Mouse (Mus musculus) G1E (cell line): ENCODE data around the gene Ptprm. TPM values are rescaled to one million over a fixed set of nuclear protein-coding genes. Genes with fewer than 3 reads are reported as not detected.

Experiments
- ATAC-seq: 2 replicates; pipeline ENCODE4 v1.8.0; 2016; ENCODE audit warnings: mild to moderate bottlenecking; ENCODE audit not compliant: insufficient number of reproducible peaks, poor library complexity, low FRiP score, severe bottlenecking; ENCODE audit errors: extremely low read depth
- DNase-seq: peaks from one replicate; pipeline ENCODE4 v3.0.0; 2012; ENCODE audit warnings: low spot score
- H3K27me3 ChIP-seq: 2 replicates; pipeline ENCODE4 v1.6.1; 2012; ENCODE audit warnings: mild to moderate bottlenecking, low read length, inconsistent platforms; ENCODE audit not compliant: insufficient read depth
- H3K36me3 ChIP-seq: replicated peaks from 2 replicates; pipeline ENCODE3; 2012; ENCODE audit warnings: mild to moderate bottlenecking, inconsistent platforms
- H3K4me1 ChIP-seq: 2 replicates; pipeline ENCODE4 v1.6.1; 2012; ENCODE audit warnings: low read depth, low read length, inconsistent platforms, mixed read lengths; ENCODE audit not compliant: insufficient read depth
- H3K4me3 ChIP-seq: 2 replicates; pipeline ENCODE4 v1.5.1; 2012; ENCODE audit warnings: low read depth, mild to moderate bottlenecking, inconsistent platforms, low read length, moderate library complexity, mixed read lengths
- H3K9me3 ChIP-seq: replicated peaks from 2 replicates; pipeline ENCODE4 v1.6.1; 2012; ENCODE audit warnings: inconsistent platforms
- CTCF ChIP-seq: IDR thresholded peaks from 2 replicates; pipeline ENCODE4 v1.5.1; 2012; ENCODE audit warnings: low read depth, low read length, inconsistent platforms, mixed read lengths
- GATA1 ChIP-seq: IDR thresholded peaks from 2 replicates; pipeline ENCODE4 v1.6.1; 2012; ENCODE audit warnings: borderline replicate concordance, low read length, inconsistent platforms, mixed read lengths
- GATA2 ChIP-seq: IDR thresholded peaks from 2 replicates; pipeline ENCODE4 v1.6.1; 2012; ENCODE audit warnings: low read depth, low read length, inconsistent platforms, borderline replicate concordance
- POLR2AphosphoS5 ChIP-seq: IDR thresholded peaks from 2 replicates; pipeline ENCODE4 v1.6.1; 2012; ENCODE audit warnings: low read depth, low read length, inconsistent platforms; ENCODE audit not compliant: insufficient replicate concordance
- TAL1 ChIP-seq: conservative IDR thresholded peaks from 2 replicates; pipeline ENCODE4 v1.6.1; 2012; ENCODE audit warnings: low read depth, low read length, inconsistent platforms, mixed read lengths
- polyA plus RNA-seq: library from polyadenylated mRNA; stranded (reverse); fragments of >175 nt; gene quantifications from 2 replicates; pipeline ENCODE4 v1.2.3, GENCODE M21; 2012
- total RNA-seq, 2 experiments: library from RNA; stranded (forward) in 1 of 2; stranded (reverse) in 1 of 2; fragments of 200-1000 nt in 1 of 2; fragments of >200 nt in 1 of 2; fragmentation: Nextera tagmentation in 1 of 2; gene quantifications; 2 replicates each; pipeline ENCODE4 v1.2.3; 2014 to 2017

The Ptprm gene
- total and polyA plus RNA-seq, 3 experiments: 0.27 TPM; not detected in 2

GRCm38 (mm10) chr17:66736450-66736849 lies 617.8 kb downstream of the Ptprm start:
- Histone ChIP-seq H3K4me3 (no peak overlapping the region), H3K36me3 (no peaks in the 10 kb centered on the region), H3K9me3 (peaks cover 56% of the 10 kb centered on the region), H3K27me3 (no peaks in the 10 kb centered on the region), H3K4me1 (no peaks in the 10 kb centered on the region)
- DNase-seq (no peak), ATAC-seq (no peak)
- TF ChIP-seq POLR2AphosphoS5: no peak
- TF ChIP-seq TAL1: no peak

- Histone ChIP-seq H3K4me3 (no peak overlapping the region), H3K27me3 (no peaks in the 10 kb centered on the region), H3K36me3 (no peaks in the 10 kb centered on the region), H3K9me3 (peaks cover 62% of the 10 kb centered on the region), H3K4me1 (no peaks in the 10 kb centered on the region)
- DNase-seq: no peak
- ATAC-seq: no peak
- TF ChIP-seq TAL1: no peak
- TF ChIP-seq GATA2: no peak
- no peak for TF ChIP-seq GATA1
- no peak for TF ChIP-seq POLR2AphosphoS5
- TF ChIP-seq CTCF: no peak
Observed at GRCm38 (mm10) chr17:66733541-66733940, 620.7 kb downstream of the Ptprm start.

- Histone ChIP-seq H3K27me3 (no peaks in the 10 kb centered on the region), H3K4me3 (no peak overlapping the region), H3K4me1 (no peaks in the 10 kb centered on the region), H3K9me3 (peaks cover 68% of the 10 kb centered on the region), H3K36me3 (no peaks in the 10 kb centered on the region)
- TF ChIP-seq POLR2AphosphoS5 (no peak), GATA2 (no peak), TAL1 (no peak), GATA1 (no peak), CTCF (no peak)
- ATAC-seq (no peak), DNase-seq (no peak)
Observed at GRCm38 (mm10) chr17:66729979-66730378, 624.3 kb downstream of the Ptprm start.

DNA sequence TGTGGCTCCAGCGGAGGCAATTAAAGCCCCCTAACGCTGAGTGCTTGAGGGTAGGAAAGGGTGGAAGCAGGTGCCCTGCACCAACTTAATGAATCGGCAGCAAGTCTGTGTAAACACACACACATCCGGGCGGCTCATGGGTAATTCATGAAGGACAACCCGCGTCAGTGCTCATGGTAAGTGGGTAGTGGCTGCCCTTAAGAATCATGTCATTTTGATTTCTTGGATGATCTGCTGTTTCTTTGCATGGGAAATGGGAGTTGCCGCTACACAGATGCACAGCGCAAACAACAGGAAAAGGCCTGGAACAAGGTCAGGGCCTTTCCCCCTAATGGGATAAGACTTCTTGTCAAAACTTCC lies 633.3 kb downstream of the Ptprm start:
- H3K9me3 ChIP-seq: peaks cover 53% of the 10 kb centered on the region
- ATAC-seq (no peak), DNase-seq (no peak)
- no peak overlapping the region for H3K4me3 ChIP-seq
- H3K27me3 ChIP-seq: no peaks in the 10 kb centered on the region
- H3K36me3 ChIP-seq: no peaks in the 10 kb centered on the region
- TF ChIP-seq GATA2 (no peak), TAL1 (no peak), POLR2AphosphoS5 (no peak), CTCF (no peak), GATA1 (no peak)
- H3K4me1 ChIP-seq: no peaks in the 10 kb centered on the region

GRCm38 (mm10) chr17:66720200-66720991 lies 633.9 kb downstream of the Ptprm start:
- ATAC-seq (no peak), DNase-seq (no peak)
- TF ChIP-seq GATA2 (no peak), POLR2AphosphoS5 (no peak), TAL1 (no peak), GATA1 (no peak), CTCF (no peak)

GRCm38 (mm10) chr17:66712456-66713205 lies 641.6 kb downstream of the Ptprm start:
- no peaks in the 10 kb centered on the region for H3K27me3 ChIP-seq
- ATAC-seq (no peak), DNase-seq (no peak)
- no peak overlapping the region for H3K4me3 ChIP-seq
- H3K36me3 ChIP-seq: no peaks in the 10 kb centered on the region
- H3K4me1 ChIP-seq: no peaks in the 10 kb centered on the region
- peaks cover 72% of the 10 kb centered on the region for H3K9me3 ChIP-seq
- no peak for TF ChIP-seq TAL1
- no peak for TF ChIP-seq GATA1
- no peak for TF ChIP-seq GATA2
- no peak for TF ChIP-seq CTCF
- no peak for TF ChIP-seq POLR2AphosphoS5

More at GRCm38 (mm10) chr17:66720200-66720991, 633.9 kb downstream of the Ptprm start:
- no peaks in the 10 kb centered on the region for H3K36me3 ChIP-seq
- H3K4me3 ChIP-seq: no peak overlapping the region
- peaks cover 49% of the 10 kb centered on the region for H3K9me3 ChIP-seq
- H3K4me1 ChIP-seq: no peaks in the 10 kb centered on the region
- H3K27me3 ChIP-seq: no peaks in the 10 kb centered on the region
